Mouse (Mus musculus): ENCODE results near the gene Mrpl47.

DNA sequence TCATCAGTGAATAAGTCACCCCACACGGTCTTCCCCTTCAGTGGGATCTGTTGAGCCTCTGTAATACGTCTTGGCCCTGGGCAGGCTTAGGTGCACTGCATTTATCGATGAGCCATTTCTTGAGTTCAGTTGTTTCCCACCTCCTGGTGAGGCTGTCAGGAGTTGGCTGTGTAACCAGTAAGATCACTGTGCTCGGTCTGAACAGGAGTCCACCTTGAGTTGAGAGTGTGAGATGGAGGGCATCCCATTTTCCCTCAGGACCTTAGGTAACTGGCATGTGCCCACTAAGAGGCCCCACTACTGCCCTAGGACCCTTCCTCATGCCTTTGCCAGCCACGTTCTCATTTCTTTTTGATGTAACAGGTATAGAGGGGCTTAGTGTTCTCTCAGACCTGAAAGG, 11.5 kb downstream of the Mrpl47 start:
- TF ChIP-seq CTCF (IDR thresholded peaks at IDR 0.05; ENCODE audit: control insufficient read depth, insufficient read depth, low read length) (no peak), POLR2A (IDR thresholded peaks at IDR 0.05; ENCODE audit: borderline replicate concordance, control insufficient read depth, low read depth, low read length) (no peak)

Data from bone marrow, adult 2 months (tissue).